Mouse (Mus musculus): Measurements from ENCODE around the gene Hpse2. TPM values are rescaled to one million over a fixed set of nuclear protein-coding genes. Genes with fewer than 3 reads are reported as not detected.

Gene Hpse2
- total RNA-seq, 2 experiments from 2014 or later: not detected

DNA sequence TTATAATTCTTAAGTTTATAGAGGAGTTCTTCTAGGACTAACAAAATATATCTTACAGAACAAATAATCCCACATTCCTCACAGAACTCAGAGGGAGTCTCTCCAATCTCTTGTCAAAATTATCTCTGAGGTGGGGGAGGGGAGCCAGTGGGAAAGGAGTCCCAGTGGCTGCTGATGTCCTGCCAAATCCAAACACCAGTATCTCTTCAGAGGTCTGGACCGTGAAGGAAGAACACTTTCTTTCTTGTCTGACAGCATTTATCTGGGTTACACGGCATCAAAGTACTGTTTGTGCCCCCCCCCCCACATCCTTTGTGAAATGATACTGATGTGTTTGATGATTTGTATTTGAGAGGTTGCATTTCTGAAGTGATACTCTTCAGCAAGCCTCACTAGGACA is 213.3 kb downstream of the Hpse2 start:
- DNase-seq (ENCODE audit: low spot score): no peak

DNA sequence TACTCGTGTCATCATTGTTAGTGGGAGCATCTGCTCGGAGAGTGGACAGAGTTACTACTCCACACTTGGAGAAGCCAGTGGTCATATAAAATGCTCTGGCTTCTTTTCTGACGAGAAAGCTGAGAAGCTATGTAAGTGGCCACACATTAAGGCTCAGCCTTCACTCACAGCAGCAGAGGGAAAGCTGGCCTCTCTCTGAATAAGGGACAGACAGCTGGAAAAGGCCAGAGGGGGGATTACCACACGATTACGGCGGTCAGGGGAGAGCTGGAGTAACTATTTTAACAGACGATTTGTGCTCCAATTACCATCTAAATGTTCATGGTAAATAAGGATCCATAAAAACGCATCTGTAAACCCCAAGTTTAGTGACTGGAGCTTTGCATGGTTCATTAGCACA is 232.1 kb downstream of the Hpse2 start:
- DNase-seq (ENCODE audit: low spot score): no peak

DNA sequence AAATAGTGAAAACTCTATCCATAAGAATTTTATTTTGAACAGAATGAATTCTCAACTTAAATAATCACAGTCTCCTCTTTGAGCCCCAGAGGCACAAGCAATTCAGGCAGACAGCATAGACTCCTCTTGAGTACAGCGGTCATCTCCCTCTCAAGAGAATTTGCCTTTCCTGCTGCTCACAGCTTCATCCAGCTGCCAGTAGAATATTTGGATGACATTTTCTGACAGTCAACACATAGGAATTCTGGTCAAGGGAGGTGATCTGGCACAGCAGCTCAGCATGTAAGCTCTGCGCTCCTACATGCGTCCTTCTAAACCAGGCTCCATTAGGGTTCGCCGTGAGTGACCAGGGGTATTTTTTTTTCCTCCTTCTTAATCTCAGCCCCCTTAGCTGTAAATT is 232.6 kb downstream of the Hpse2 start:
- DNase-seq (ENCODE audit: low spot score): peak; percentile 3

GRCm38 (mm10) chr19:43147901-43148300 is 240.3 kb downstream of the Hpse2 start:
- DNase-seq (ENCODE audit: low spot score): no peak

DNA sequence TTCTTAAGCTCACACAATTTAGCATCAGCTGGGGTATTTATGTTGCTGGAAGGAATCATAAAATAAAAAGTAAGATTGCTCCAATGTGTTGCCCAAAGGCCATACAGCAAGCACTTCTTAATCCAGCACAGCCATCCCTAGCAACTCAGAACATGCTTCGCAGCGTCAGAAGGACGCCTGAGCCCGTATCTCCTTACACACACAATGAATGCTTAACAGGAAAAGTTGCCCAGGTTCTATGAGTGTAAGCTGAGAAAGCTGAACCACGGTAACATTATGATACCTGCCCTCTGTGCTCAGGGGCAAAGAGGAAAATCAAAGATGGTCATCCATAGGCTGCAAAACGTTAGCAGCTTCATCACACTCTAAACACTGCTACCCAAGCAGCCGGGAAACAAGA is 241.3 kb downstream of the Hpse2 start:
- no peak for DNase-seq (ENCODE audit: low spot score)

- DNase-seq (ENCODE audit: low spot score): no peak
Measured at GRCm38 (mm10) chr19:43141646-43142045, 246.5 kb downstream of the Hpse2 start.

- no peak for DNase-seq (ENCODE audit: low spot score)
Measured at GRCm38 (mm10) chr19:43109796-43110195, 278.4 kb downstream of the Hpse2 start.

GRCm38 (mm10) chr19:43096915-43097314 is 291.2 kb downstream of the Hpse2 start:
- no peak for DNase-seq (ENCODE audit: low spot score)

DNA sequence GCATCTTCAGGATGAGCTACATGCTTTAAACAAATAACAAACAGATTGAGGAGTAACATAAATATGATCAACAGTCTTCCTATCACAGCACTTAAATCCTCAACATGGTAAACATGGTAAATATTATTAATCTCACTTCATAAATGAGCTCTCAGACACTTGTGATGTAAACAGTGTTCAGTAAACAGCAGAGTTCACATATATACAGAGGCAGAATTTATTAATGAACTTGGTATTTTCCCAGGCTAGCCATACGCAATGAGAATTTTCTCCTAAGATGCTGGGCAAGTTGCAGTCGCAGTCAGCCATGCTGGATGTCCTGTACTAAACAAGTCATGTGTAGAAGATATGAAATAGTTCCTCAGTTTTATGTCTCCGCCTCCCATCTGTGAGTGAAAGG is 300.9 kb downstream of the Hpse2 start:
- no peak for DNase-seq (ENCODE audit: low spot score)

GRCm38 (mm10) chr19:43064155-43064554 is 324.0 kb downstream of the Hpse2 start:
- DNase-seq (ENCODE audit: low spot score): no peak

GRCm38 (mm10) chr19:43044506-43044905 is 343.6 kb downstream of the Hpse2 start:
- DNase-seq (ENCODE audit: low spot score): no peak

DNA sequence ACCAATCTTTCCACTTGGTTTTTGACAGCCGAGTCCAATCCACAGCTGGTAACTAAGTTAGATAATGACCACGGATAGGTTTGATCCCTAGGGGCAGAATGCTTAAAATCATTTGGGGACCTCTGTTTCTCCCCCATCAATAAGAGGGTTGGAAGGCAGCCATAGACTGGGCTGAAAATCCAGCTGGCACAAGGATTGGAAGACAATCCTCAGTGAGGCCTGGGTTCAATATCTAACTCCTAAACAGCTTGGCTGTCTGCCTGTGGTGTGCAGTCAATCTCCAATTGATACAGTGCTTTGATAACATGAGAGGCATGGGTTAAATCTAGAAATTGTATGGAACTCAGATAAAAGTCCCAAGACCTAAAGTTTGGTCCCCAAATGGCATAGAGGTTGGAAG is 345.4 kb downstream of the Hpse2 start:
- DNase-seq (ENCODE audit: low spot score): no peak

DNA sequence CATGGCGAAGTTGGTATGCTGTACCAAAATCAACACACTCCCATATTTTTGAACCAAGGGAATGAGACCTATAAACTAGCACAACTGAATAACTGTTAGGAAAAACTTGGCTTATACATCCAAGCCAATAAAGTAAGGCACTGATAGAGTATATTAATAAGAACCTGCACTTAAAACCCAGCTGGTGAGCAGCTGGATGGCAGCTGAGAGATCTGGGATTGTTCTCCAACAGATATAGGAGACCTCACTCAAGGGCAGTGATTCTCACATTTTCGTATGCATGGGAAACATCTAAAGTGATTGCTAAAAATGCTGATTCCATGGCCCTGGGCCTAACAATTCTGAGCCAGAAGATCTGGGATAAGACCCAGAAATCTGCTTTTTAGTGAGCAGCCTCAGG is 345.9 kb downstream of the Hpse2 start:
- no peak for DNase-seq (ENCODE audit: low spot score)

DNA sequence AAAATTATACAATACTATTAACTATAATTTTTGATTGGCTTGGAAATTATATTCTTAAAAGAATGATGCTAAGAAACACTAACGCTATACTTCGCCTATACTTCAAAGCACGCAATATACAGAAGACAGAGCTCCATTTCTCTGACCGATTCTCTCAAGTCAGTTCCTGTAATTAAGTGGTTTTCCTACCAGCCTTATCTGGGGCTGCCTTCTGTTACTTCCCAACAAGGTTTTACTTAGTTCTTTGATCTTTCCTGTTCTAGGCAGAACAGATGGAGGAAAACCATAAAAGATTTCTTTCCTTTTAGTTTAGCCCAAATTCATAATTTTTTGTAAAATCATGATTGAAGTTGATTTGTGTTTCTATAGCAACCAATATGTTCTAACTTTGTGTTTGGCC is 351.8 kb downstream of the Hpse2 start:
- no peak for DNase-seq (ENCODE audit: low spot score)

GRCm38 (mm10) chr19:43027305-43027704 is 360.9 kb downstream of the Hpse2 start:
- DNase-seq (ENCODE audit: low spot score): no peak

DNA sequence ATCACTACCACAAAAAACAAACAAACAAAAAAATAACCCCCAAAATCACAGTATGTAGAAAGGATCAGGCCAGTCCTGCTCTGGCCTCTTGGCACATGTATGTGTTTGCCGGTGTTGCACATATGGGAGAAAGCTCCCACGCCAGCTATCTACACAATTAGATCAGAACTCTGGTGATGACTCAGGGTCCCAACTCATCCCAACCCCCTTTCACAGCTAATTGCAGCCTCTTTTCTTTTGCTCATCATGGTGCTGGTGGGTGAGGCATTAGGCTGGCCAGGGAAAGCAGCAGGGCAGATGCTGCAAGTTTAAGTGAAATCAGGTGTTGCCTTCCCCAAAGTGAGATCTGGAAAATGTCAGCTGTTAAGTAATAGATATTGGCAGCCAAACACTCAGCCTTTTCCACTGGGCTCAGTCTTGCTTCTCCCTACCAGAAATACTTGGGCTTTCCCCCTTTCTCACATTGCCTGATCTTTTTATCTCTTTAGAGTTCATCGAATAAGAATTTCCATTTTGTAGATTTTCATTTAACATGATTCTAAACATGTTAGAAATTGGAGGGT is 365.5 kb downstream of the Hpse2 start:
- DNase-seq (ENCODE audit: low spot score): no peak

GRCm38 (mm10) chr19:43018792-43019191 is 369.4 kb downstream of the Hpse2 start:
- no peak for DNase-seq (ENCODE audit: low spot score)

DNA sequence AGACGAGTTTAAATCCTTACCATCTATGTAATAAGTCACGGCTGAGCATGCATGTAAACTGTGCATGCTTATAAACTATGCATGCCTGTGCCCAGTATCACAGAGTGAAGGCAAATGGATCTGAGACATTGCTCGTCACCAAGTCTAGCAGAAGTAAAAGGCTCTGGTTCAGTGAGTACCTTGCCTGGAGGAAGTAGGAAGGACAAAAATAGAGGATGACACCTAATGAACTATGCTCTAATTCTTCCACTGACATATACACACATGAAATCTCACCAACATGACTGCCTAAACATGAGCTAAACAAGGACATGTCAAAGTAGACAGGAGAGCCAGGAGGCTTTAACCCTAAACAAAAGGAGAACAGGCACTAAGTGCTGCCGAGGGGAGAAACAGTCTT is 391.7 kb downstream of the Hpse2 start:
- DNase-seq (ENCODE audit: low spot score): no peak

GRCm38 (mm10) chr19:42988833-42989232 is 399.3 kb downstream of the Hpse2 start:
- DNase-seq (ENCODE audit: low spot score): no peak

GRCm38 (mm10) chr19:42986315-42986701 is 401.8 kb downstream of the Hpse2 start:
- no peak for DNase-seq (ENCODE audit: low spot score)

GRCm38 (mm10) chr19:42985372-42986314 is 402.5 kb downstream of the Hpse2 start:
- no peak for DNase-seq (ENCODE audit: low spot score)

- DNase-seq (ENCODE audit: low spot score): no peak
Measured at GRCm38 (mm10) chr19:42980537-42980936, 407.6 kb downstream of the Hpse2 start.

DNA sequence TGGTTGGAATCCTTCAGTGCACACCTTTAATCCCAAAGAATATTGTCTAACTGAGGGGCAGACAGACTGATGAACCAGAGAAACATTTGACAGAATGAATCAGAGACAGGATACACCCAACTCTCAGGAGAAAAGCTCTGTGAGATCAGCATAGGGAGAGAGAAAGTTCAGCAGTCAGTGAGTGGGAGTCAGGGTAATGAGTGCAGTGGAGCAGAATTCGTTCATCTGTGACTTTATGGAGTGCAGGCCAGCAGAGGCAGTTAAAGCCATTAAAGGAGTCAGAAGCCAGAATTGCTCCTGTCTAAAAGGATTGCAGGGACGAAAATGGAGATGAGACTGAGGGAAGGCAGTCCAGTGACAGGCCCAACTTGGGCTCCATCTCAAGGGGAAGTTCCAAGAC is 410.2 kb downstream of the Hpse2 start:
- no peak for DNase-seq (ENCODE audit: low spot score)
